Mouse (Mus musculus) mesoderm, embryonic 11.5 days (tissue): Measurements from ENCODE around the gene Ttll6.
"Not testable (repeated sequence)": the region's sequence is repeated elsewhere in the genome, so short reads cannot be mapped to it uniquely, and the experiment has no call there.

Experiments used
- DNase-seq: peaks from one replicate; pipeline ENCODE4 v3.0.0-alpha.2; 2012; ENCODE audit warnings: low read depth, low spot score

Ttll6 gene

DNA sequence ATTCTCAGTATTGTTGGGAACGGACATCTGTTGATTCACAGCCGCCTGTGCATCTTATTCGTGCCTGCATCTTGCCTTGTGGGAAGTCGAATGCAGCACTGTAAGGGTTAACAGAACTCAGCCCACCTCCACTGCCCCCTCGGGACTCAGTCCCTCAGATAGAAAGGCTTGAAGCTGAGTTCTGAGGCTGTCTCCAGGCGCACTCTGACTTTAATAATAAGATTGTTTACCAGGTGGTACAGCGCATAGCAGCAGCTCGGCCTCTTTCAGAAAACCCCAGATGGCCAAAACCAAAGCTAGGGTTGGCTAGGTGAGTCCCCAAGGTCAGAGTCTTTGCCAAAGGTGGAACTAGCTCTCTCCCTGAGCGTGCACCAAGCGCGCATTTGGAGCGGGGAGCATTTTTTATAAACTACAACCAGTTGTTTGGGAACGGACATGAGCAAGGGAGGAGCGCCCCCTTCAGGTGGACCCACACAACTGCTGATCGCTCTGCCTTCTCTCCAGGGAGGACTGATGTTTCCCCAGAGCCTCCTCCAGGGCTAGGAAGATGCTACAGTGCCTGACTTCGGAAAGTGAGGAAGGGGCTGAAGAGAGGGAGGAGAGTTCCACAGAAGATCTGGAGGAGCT, at the start of gene Ttll6:
Gene Ttll6 (plus strand): TSS at position 548 of the 627 bp plus-strand sequence.
- peak; percentile 83 for DNase-seq

GRCm38 (mm10) chr11:96087981-96088380, 45.6 kb upstream of the Ttll6 start:
- no peak for DNase-seq

GRCm38 (mm10) chr11:96091073-96091472, 42.5 kb upstream of the Ttll6 start:
- no peak for DNase-seq

DNA sequence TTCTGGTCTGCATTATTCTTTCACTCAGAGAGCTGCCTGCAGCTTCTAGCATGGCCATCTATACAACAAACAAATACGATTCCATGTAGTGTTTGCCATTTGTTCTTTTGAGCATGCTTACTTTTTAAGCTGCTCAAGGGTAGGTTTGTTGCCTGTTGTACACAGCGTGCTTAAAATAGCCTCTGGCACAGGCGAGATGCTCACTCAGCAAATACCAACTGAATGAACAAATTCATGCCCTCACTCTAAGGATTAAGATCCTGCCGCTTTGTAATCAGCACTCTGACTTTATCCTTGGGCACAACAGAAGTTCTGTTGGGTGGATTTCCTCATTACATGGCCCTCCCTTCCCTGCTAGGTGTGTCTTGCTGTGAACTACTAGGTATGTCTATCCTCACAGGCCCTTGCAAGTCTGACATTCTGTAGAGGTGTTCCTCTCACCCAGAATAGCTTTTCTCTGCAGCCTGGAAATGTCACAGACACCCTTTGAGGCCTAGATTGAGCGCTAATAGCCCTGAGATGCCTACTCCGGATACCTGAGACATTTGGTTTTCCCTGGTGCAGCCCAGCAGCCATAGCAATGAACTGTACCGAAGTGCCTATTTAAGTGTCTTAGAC, 40.8 kb upstream of the Ttll6 start:
- DNase-seq, result no peak

DNA sequence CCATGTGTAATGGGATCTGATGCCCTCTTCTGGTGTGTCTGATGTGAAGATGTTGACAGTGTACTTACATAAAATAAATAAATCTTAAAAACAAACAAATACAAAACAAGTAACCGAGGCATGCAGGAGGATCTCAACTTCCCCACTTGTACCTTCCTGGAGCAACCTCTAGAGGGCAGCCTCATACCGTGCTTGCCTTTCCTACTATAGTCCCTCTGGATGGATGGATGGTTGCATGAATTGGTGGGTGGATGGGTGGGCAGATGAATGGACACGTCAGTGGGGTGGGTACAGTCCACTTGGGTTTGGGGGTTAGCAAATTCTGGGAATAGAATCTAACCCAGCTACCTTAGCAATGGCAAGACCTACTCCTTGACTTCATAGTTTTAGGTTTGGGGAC, 40.2 kb upstream of the Ttll6 start:
- peak; percentile 59 for DNase-seq

DNA sequence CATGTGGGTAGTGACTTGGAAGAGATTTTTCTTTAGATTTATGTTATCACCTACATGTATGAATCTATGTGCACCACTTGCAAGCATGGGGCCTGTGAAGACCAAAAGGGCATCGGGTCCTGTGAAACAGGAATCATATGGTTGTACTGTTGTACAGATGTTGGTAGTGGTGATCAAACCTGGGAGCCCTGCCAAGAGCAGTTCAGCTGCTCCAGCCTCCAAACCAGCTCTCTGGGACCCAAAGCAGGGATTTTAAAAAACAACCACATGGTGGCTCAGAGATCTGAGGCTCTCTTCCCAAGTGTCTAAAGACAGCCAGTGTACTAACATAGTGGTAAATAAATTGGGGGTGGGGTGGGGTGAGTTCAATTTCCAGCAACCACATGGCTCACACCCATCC, 25.2 kb upstream of the Ttll6 start:
- no peak for DNase-seq

GRCm38 (mm10) chr11:96110950-96111349, 22.6 kb upstream of the Ttll6 start:
- DNase-seq, result not testable (repeated sequence)

GRCm38 (mm10) chr11:96111751-96112150, 21.8 kb upstream of the Ttll6 start, which contains the start of gene Calcoco2:
Calcoco2 (minus strand) TSS chr11:96111964.
- no peak for DNase-seq

DNA sequence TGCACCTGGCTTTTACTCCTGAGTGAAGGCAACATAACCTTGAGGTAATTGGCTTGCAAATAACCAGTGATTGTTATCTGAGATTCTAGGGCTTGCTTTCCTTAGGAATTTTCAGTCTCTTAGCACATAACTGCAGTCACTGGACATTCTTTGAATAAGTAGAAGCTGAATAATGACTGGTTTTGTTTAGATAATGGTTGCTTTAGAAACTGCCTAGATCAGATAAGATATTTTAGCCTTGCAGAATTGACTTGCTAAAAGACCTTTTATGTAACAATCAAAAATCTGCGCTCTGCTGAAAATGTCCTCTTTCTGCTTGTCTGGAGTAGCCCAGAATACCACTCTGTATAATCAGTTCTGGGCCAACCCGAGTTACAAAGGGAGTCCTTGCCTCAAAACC, 19.5 kb upstream of the Ttll6 start:
- no peak for DNase-seq

GRCm38 (mm10) chr11:96115416-96115815, 18.2 kb upstream of the Ttll6 start:
- DNase-seq, result no peak

DNA sequence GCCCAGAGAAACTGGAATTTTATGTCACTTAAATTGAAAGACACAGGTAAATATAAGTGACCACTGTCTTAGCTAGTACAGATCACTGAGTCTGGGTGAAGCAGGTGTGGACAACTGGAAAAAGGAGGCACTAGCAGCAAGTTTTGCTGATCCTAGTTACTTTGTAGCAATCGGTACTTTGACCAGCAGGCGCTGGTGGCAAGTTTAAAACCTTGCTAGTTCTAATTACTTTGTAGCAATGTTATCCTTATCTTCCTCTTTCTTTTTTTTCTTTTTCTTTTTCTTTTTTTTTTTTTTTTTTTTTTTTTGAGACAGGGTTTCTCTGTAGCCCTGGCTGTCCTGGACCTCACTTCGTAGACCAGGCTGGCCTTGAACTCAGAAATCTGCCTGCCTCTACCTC, 17.5 kb upstream of the Ttll6 start:
- no peak for DNase-seq

GRCm38 (mm10) chr11:96116925-96117324, 16.7 kb upstream of the Ttll6 start:
- not testable (repeated sequence) for DNase-seq

DNA sequence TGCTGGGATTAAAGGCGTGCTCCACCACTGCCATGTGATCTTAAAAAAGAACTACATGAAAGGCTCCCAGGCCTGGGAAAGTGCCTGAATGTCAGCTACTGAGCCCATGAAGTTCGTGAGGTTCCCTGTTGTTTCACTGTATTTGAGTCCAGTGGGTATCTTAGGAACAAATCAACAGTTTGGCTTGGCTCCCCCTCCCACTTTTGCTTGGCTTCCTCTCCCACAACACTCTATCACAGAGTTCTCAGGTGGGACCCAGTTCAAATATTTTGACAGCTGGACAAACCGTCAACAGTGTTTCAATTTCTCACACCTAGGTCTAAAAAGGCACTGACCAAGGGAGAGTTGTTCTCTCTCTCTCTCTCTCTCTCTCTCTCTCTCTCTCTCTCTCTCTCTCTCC, 14.2 kb upstream of the Ttll6 start:
- DNase-seq, result no peak

GRCm38 (mm10) chr11:96122806-96123205, 10.8 kb upstream of the Ttll6 start:
- not testable (repeated sequence) for DNase-seq

GRCm38 (mm10) chr11:96124052-96124914, 9.3 kb upstream of the Ttll6 start:
- DNase-seq, result peak; percentile 50

DNA sequence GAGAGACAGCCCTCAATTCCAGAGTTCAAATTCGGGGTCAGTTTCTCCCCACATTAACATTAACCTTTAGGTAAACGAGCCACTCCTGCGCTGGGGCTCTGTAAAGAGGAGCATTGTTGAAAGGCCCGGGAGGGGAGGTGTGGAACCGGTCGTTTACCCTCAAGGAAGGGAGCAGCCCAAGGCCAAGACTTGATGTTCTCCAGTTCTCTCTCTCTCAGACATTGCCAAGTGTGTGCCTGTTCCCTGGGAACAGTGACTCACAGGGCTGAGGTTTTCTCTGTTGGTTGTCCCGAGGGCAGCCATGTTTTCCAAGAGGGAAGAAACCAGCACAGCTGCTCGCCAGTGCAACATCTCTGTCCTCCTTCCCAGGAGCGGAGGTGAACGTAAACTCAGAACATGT, 3.0 kb upstream of the Ttll6 start:
- DNase-seq, result no peak

- no peak for DNase-seq
Observed at GRCm38 (mm10) chr11:96135847-96136246, 2.3 kb downstream of the Ttll6 start.

DNA sequence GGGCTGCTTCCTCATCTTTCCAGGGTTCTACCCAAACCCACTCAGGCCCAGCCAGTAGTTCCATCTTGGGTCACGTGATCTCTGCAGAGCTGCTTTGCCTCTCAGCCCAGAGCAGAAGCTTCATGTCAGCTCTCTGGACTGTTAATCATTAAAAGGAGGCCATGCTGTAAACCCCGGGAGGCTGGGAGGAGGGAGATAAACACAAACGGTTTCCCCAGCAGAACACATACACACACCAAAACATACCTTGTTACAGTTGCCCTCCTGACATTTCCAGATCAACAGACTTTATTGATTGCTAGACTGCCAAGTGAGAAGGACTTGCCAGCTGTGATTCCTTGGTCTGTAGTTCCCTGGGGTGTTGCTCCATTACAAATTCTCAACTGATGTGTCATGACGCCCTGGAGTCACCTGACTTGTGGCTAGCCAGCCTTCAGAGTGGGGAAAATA, 7.2 kb downstream of the Ttll6 start:
- peak; percentile 43 for DNase-seq

DNA sequence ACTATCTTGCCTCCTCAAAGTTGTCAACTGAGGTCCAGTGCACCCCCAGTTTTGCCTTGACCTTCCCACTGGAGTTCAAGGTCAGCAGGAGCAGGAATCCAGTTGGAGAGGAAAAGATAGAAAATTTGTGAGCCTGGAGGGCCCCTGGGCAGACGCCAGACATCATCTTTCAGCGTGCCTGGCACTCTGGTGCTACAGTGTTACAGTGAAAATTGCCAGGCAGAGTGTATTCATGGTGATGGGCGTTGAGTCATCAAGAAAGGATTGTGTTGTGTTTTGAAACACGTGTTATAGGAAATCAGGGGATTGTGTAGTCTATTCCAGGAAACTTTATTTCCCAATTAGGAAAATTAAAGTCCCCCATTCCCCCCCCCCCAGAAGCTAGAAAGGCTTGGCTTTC, 10.2 kb downstream of the Ttll6 start:
- DNase-seq, result no peak

DNA sequence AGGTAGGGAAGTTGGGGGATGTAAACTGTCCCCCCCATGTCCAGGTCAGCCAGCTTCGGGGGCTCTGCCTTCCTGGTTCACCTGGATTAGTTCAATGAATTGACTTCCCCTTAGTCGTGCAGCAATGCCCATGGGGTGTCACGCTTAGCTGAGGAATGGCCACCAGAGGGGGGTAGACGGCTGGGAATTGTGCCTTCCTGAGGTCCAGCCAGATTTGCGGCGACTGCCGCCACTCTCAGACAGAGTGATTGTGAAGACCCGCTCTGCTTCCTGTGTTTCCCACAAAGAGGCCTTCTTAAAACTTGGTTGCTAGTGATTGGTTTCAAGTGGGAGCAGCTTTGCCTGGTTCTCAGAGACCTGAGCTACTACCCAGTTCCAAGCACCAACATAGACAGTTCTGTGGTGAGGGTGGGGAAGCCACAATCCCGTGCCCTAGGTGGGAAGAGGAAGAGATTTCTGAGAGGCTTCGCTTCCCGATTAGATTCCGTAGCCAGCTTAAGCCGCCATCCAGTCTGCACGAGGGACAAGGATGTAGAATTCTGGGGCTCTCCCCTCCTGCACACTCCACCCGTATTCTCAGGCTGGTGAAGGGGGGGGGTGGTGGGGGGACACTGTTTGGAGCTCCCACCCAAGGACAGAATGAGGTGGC, 12.2 kb downstream of the Ttll6 start:
- DNase-seq, result peak; percentile 85

GRCm38 (mm10) chr11:96147471-96147870, 13.9 kb downstream of the Ttll6 start:
- no peak for DNase-seq

DNA sequence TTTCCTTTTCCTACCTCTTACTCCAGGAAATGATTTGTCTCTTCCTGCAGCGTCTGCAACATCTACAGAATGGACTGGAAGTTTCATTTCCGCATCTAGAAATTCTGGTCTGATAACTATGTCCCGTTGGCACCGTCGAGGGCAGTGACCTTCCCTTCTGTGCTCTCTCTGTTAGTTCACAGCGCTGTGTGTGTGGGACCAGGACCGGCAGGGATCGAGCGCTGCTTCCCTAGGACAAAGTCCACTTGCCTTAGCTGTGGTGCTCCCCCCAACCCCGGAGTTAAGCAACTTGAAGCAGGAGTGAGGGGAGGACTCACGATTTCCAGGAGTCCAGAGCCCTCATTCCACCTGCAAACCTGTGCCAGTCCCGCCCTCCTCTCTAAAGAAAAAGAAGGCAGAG, 31.2 kb downstream of the Ttll6 start:
- DNase-seq, result no peak
